Mouse (Mus musculus) frontal cortex, postnatal 25 days (tissue): ENCODE data around the gene Gli3.

ENCODE experiments used
- DNase-seq, 2 experiments: peaks; one replicate each; pipeline ENCODE4 v3.0.0; 2022; ENCODE audit warnings: low spot score in 2 of 2

The Gli3 gene

DNA sequence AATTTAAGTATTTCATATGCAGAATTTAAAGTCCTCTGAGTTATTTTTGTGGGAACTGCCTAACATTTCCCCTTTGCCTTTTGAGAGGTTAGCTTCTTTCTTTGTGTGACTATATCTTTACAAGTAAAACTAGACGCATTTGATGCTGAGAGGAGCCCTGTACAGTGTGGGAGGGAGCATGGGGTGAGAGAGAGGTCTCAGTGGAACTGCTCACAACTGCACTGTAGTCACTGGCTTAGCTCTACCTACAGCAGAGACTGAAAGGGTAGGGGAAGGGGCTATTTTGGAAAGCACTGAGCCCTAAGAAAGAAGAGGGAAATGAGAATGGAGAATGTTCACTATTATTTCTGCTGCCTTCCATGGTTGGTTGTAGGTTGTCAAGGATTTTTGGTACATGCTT, 25.0 kb downstream of the Gli3 start:
- DNase-seq: no peak

DNA sequence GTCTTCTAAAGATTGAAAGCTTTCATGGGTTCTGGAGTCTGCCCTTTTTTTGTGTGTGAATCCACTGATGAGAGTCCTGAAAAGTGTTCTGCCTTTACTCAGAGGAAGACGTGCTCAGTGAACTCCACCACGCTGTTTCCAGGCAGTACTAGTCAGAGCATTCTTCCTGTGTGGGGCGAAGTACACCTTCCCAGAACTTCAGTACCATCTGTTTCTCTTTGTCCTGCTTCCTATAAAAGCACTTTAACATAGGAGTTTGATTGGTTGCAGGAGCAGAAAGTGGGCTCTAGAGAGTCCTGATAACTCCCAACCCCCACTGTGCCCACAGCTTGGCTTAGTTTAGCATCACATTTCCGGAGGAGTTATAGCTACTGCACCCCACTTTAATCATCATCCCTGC, 32.8 kb downstream of the Gli3 start:
- DNase-seq: no peak

DNA sequence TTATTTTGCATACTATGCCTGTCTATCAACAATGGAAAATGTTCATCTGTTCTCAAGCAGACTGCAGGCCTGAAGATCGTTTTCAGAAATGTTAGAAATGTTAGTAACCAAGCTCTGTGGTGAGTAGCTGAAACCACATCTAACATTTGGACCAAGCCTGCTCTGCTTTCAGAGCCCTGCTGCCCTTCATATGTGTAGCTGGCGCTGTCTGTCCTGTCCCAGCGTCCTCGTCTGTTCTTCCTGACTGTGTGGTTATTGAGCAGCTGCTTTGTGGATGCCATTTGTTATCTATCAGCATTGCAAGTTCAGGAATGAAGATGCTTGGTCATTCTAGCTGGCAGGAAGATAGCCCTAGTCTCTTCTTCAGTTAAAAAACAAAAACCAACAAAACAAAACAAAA, 35.3 kb downstream of the Gli3 start:
- DNase-seq: no peak

DNA sequence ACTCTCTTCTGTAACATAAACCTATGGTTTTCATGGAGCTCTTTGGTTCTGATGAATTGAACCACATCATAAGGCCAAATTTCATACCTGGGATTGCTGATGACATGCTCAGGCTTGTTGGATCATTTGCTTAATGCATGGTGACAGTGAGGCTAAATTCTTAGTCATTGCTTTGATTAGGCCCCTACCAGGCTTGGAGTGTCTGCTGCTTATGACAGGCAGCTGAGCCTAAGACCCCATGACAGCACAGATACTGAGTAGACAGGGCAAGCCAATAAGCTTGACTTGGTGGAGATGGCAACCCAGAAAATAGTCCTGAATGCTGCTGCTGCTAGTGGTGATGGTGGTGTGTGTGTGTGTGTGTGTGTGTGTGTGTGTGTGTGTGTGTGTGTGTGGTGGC, 47.9 kb downstream of the Gli3 start:
- DNase-seq: no peak

DNA sequence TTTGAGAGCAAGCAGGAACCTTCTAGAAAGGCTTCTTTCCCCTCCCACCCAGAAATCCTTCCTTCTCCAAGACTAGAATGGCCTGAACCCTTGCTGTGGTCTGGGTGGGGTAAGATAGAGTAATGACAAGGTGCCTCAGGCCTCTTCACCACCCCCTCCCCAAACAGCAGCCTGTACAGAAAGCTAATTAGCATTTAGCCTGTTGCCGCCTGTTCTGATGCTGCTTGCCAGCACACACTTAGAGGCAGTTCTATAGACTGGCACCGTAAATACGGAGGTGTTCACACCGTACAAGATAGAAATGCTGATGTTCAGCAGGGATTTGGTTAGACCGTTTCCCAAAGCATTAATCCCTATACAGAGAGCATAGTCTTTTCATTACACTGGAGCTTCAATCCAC, 50.1 kb downstream of the Gli3 start:
- no peak for DNase-seq

DNA sequence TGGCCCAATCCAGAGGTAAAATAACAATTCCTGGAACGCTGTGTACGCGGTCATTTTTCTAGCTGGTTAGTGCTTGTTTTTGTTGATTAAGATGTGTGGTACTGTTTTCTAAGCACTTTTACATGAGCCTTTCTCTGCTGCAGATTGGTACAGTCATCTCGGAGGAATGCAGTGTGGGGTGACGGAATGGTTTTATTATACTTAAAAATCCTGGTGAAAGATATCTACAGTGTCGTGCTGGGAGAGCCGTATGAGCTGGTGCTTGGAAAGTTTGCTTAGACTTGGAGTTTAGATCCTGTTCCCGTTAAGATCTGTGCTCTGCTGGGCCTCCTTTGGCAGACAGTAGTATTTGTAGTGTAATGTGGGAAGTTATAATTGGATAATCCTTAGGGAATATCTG, 51.0 kb downstream of the Gli3 start:
- no peak for DNase-seq

DNA sequence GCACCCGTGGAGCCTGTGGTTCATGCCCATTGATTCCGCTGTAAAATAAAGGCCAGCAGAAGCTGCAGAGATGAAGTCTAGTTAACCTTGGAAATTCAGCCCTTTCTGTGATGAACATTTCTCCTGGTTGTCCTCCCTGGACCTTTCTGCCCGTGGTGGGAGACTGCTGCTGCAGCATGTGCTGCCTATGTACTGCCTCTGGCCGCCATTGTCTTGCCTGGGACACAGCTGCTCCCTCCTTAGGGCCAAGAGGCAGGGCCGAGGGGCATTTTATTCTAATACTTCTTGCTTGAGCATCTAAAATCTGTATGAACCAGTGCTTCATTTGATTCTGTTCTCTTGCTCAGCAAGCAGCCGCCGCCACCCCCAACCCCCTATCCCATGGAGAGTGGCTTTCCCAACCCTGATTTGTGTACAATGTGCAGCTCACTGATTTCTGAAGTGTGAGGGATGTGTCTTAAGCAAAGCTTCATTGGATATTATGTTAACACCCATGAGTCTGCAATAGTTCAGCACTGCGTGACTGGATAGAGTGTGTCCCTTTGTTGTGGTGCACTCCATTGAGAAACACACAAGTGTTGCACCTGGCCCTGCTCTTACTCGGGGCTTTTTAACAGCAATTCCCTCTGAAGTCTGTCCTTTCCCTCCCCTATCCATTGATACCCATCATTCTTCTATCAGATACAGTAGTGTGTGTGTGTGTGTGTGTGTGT, 54.2 kb downstream of the Gli3 start:
- no peak for DNase-seq

DNA sequence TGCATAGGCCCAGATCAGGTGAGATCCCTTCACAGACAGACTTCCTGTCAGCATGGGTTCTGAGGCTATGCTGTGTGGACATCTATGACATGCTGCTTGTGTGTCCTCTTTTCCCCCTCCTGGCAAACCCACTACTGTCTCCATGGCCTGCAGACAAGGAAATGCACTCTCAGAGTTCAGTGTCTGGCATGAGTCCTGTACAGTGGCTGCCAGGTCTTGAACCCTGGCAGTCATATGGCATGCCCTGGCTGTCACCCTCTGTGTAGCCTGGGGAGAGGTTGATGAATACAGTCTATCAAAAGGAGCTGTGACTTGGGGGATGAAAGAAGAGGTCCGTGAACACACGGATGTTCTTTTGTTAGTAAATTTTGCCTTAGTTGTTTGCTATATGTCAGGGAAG, 57.3 kb downstream of the Gli3 start:
- DNase-seq: no peak

DNA sequence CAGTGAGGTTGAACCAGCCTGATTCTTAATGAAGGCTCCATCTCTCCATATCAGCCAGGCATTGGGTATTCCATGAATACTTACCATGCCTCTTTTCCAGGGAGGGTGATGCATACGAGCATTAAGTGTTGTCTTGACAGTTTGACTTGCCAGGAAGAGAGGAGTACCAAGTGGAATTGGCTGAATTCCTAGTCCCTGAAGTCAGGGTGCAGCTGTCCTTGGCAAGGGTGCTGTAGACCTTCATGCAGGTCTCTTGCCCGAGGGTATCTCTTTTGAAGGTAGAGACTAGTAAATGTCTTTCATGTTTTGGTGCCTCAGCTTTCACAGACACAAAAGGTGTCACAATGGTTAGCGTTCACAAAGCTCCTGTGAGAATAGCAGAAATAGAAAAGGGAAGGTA, 59.1 kb downstream of the Gli3 start:
- DNase-seq: no peak

DNA sequence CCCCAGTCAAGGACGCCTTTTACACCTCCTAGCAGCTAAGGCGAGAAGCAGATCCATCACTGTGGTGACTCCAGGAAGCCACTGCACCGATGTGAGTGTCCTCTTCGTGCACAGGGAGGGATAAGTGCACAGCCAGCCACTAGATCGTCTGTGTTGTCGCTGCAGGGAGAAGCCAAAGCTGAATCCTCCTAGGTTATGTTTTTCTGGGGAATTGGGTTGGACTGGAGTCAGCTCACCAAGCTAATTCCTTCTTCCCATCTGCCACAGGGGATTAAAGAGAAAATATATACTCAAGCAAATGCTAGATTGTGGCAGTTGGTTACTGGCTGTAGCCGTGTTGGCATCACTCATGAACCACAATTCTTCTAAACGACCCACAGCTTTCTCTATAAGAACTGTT, 61.2 kb downstream of the Gli3 start:
- no peak for DNase-seq

DNA sequence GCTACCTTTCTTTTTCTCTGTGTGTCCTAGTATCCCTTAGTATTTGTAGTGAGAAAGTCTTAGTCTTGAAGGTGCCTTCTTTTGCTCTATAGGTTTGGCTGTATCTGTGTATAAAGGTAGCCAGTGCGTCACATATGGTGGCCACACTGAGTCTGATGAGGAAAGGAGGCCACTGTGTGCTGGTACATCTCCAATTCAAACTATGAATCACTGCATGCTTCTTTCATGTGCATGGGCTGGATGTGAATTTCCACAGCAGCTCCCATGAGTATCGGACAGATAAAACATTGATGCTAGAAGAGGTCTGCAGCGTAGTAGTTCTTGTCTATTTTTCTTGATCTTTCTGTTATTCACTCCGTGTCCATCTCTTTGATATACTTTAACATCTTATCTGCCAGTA, 63.7 kb downstream of the Gli3 start:
- no peak for DNase-seq

DNA sequence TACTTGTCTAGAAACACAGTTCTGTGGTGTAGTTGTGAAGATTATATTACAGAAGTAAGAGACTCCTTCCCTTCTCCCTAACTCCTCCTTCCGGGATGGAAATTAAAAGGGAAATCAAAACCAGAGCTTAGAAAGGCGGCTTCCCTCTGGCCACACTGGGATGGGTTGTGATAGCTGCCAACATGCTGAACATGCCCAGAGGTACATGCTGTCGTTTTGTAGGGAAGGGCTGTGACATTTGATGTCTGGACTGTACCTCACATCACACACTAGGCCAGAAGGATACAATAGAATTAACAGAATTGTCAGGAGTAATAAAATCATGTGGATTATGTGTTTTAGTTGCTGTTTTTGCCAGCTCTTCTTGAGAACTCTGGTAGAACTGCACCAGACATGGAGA, 68.5 kb downstream of the Gli3 start:
- no peak for DNase-seq

DNA sequence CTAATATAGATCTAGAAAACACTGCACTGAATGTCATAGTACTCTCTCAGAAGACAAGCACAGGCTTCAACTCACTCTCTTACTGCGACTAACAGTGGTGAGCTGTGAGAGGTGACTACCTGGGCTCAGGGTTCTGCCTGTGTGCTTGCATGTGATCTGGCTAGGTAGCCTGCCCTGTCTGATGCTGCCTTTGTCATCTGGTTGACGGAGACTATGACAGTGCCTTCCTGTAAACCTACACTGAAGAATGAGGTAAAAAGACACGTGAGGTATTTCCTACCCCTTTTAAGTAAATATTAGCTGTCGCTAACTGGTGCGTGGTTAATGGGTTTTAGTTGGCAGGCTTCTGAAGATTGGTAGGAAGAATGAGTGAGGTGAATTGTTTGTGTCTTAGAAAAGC, 74.2 kb downstream of the Gli3 start:
- no peak for DNase-seq

DNA sequence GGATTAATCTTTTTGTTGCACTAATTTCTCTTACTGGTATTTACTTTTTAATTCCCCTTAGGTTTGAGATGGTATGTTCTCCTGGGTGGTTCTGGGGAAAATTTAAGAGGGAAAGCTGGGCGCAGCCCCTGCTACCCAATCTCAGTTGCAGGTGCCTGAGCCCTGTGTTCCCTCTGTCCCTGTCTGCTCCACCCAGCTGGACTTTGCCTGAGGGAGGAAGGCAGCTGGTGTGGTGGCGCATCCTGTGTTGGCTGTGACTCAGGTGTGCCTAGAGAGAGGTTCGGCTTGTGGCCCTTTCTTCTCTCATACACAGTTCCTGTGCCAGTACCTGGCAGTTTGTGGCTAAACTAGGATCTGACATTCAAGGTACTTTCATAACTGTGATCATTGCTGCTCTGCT, 74.6 kb downstream of the Gli3 start:
- no peak for DNase-seq

DNA sequence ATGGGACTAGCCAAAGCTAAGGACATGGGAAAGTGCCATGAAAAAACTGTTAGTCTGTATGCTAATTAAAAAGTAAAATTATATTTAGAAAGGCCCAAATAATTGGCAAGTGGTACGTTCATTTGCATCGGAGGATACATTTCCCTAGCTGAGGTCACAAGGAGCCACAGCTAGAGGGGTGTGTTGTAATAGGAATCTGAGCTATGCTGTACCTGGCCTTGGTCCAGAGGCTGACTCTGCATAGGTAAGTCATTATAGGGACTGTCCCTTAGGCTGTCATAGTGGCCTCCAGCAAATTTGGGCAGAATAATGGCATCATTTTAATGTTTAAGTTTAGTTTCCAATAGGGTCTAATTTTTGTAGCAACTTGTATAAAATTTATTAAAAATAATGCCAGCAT, 75.4 kb downstream of the Gli3 start:
- no peak for DNase-seq

DNA sequence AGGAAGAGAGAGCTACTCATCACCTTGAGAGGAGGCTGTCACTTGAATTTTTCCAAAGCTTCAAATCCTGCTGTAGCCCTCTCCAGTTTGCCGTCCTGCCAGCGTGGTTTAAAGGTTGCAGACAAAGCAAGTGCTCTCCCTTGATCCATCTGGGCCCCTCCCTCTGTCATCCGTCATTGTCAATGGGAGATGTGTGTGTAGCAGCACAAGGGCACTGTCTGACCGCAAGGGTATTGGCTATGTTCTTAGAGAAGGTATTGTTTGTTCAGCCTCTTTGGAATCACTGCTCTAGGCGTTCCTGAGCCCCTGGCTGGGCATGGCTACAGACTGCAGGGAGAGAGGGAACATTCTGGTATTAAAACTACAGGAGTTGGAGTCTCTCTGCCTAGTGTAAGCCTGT, 79.0 kb downstream of the Gli3 start:
- no peak for DNase-seq

DNA sequence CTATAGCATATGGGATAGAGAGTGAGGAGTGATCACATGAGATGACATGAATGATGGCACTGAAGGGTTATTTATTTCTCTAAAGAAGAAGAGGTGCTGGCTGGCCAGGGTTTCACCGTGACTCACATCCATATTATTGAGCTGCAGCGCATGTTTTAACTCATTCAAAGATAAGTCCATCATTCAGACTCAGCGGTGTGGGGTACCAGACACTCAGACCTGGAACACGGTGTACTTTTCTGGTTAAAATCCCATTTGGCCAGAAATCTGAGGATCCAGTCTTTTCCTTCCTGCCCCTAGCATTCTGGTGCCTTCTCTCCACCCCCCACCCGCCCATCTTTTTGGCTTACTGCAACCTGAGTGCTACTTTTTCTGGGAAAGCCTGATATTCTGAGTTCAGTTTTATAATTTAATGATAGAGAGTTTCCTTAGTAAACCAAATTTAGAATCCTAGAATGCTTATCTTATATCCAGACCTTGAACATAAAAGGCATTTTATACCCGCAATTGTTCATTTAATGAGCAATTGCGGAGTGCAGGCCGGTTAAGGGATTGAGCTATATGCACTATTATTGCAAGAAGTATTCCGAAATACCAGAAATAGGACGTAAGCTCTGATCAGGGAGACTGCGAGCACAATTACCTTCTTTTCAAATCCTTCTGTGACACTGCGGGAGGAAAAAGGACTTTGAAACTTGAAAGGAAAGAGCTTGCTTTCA, 80.3 kb downstream of the Gli3 start:
- DNase-seq: no peak

DNA sequence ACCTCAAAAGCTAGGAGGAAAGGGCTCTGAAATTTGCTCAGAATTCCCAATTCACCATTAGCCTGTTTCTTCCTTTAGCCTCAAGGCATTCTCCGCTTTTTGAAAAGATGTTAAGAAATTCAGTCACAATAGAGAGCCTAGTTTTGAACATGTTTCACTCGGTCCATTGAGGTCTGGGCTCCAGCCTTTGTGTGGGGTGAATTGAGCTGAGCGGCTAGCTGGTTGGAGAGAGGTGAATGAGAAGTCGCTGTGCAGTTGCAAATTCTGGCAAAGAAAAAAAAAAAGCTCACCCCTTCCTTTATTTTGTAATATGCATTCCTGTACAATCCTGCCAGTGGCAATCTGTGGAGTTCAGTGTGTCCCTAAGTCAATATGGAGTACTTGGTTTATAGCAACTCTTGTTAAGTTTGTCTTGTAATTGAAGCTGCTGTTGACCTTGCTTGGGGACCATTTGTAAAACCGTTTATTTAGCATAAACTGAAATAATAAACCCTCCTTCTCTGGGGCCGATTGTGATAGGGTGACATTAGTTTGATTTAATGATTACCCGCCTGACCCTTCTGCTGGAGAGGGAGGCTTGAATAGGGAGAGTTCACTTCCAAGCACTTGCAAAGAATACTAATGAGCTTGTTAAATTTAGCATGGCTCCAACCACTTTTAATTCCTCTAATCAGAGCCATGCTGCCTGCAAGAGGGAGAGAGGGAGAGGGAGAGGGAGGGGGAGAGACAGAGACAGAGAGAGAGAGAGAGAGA, 81.0 kb downstream of the Gli3 start:
- DNase-seq: no peak

DNA sequence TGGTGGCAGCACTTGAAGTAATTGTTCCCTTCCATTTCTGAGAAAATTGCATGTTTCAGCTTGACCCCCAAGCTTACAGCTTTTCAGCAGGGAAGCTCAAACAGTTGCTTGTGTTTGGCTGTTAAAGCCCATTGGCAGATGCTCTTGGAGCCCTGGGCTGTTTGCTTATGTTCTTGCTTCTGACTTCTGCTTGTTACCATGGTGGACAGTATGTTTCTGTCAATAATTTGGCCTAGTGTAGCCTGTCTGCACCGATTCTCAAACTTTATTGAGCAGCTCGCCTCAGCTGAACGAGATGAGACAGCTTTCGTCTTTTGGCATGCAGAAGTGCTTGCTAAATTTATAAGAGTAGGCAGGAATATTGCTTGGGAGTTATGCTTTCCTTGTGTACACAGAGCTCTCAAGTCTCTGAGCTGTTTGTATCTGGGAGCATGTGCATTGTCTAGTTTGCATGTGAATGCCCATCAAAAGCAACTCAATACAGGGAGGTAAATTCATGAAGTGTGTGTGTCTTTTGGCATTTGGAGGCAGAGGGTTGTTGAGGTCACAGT, 82.4 kb downstream of the Gli3 start:
- DNase-seq: no peak

DNA sequence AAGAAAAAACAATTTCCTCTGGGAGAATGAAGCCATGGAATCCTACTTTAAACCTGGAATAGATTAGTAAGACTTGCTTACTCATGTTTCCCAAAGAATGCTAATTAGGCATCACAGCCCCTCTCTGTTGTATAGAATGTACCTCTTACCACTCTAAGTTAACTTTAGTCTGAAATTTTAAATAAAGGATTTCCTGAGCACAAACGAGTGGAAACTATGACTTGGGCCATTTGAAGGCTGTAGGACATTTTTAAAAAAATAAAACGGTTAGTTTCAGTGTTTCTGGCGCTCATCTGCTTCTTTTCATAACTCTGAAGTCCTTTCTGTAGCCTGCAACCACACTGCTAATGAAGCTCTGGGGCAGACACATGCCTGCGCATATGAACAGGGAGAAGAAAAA, 83.2 kb downstream of the Gli3 start:
- no peak for DNase-seq

DNA sequence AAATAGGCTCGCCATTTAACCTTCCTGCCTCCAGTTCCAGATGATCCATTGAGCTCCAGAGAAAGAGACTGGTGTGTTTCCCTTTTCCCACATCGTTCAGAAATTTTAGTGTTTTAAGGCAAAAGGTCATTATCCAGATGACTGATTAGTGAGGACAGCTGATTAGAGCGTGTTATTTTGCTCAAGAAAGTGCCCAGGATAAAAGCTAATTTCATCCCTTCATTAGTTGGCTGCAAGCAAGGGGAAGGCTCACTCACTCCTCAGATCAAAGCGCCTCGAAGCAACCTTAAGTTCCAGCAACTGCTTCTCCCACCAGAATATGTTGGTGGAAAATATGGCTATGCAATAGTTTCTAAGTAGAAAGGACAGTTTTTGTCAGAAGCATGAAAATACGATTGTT, 86.4 kb downstream of the Gli3 start:
- no peak for DNase-seq

DNA sequence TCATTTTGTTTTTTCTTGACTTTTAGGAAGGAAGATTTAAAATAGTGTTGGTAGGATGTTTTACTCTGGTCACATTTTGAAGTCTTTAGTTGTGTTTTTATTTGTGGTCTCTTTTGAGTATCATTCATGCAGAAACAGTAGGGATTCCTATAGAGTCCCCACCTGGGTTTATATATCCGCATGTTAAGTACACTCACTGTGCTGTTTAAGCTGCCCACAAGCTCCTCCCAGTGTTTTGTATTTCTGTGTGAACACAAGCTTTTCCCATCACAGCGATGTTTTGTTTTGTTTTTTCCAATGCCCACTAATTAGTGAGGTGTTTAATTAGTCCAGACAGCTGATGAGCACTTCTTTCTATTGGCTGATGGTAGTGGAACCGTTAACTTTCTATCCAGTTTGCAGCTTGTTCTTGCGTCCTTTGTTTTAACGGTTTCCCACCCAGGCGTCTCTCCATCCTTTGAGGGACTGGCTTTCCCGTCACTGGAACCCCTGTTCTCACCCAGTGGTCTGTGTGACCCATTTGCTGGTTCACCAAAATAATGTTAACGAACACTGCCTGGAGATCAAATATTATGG, 87.1 kb downstream of the Gli3 start:
- DNase-seq: no peak
